Mouse (Mus musculus): ENCODE results near the gene Iqcj.

- TF ChIP-seq CTCF (IDR thresholded peaks at IDR 0.05; ENCODE audit: low read depth), result no peak
- no peak for TF ChIP-seq EP300 (IDR thresholded peaks at IDR 0.05; ENCODE audit: low read depth)
Measured at GRCm38 (mm10) chr3:68036097-68036496, 144.1 kb downstream of the Iqcj start.
